Mouse (Mus musculus): Measurements from ENCODE around the gene Olfr1260. TPM values are rescaled to one million over a fixed set of nuclear protein-coding genes. Genes with fewer than 3 reads are reported as not detected.

The Olfr1260 gene
- not detected in 2 replicates for polyA plus RNA-seq (2016; fragmentation: Nextera tagmentation; extraction: Ambion mirVana)

DNA sequence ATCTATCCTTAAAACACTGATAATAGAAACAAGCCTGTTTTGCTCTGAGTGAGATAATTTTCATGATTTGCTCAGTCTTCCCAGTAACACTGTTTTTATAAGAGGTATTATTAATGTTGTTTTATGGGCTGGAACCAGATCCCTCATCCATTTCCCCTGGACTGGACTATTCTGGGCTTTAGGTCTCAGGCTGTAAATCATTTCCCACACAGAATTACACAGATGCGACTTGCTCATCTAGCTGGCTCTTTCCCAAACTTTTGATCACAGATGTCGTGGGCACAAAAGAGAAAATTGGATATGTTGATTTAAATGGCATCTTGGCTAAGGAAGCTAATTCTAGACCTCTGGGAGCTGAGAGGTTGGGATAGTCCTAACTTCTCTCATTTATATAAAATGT is at the start of gene Olfr1260:
Gene Olfr1260, plus strand, starts transcription at position 157 of the 400 bp plus-strand sequence.
- Histone ChIP-seq H3K36me3 (no peaks in the 10 kb centered on the region), H3K27me3 (ENCODE audit: low read depth, poor library complexity, severe bottlenecking) (no peaks in the 10 kb centered on the region), H3K27ac (no peak within 1 kb of the TSS), H3K9me3 (replicated peaks) (no peaks in the 10 kb centered on the region), H3K4me3 (no peak within 1 kb of the TSS), H3K4me1 (no peaks in the 10 kb centered on the region)
- 85% methylated on average over 2 of the region's 2 CpGs for WGBS
- no peak for DNase-seq (ENCODE audit: low spot score)

- H3K27me3 ChIP-seq (ENCODE audit: low read depth, poor library complexity, severe bottlenecking), result no peaks in the 10 kb centered on the region
- no peak for DNase-seq (ENCODE audit: low spot score)
- H3K4me3 ChIP-seq, result no peak within 1 kb of the TSS
- no peak within 1 kb of the TSS for H3K27ac ChIP-seq
- no peaks in the 10 kb centered on the region for H3K4me1 ChIP-seq
- no peaks in the 10 kb centered on the region for H3K9me3 ChIP-seq (replicated peaks)
- no peaks in the 10 kb centered on the region for H3K36me3 ChIP-seq
Measured at GRCm38 (mm10) chr2:89927009-89927408, 47.1 kb upstream of the Olfr1260 start, which contains the start of gene Olfr1258. Gene Olfr1258, plus strand, starts transcription at chr2:89927309.

- no peak within 1 kb of the TSS for H3K4me3 ChIP-seq
- no peaks in the 10 kb centered on the region for H3K27me3 ChIP-seq (ENCODE audit: low read depth, poor library complexity, severe bottlenecking)
- no peak within 1 kb of the TSS for H3K27ac ChIP-seq
- no peaks in the 10 kb centered on the region for H3K9me3 ChIP-seq (replicated peaks)
- no peaks in the 10 kb centered on the region for H3K36me3 ChIP-seq
- DNase-seq (ENCODE audit: low spot score), result no peak
- WGBS, result 93% methylated on average over 5 of the region's 5 CpGs
- H3K4me1 ChIP-seq, result no peaks in the 10 kb centered on the region
Measured at GRCm38 (mm10) chr2:89948564-89948963, 25.6 kb upstream of the Olfr1260 start, which contains the start of gene Olfr1259. Gene Olfr1259, minus strand, starts transcription at chr2:89948664.

GRCm38 (mm10) chr2:89977709-89978108 is 3.6 kb downstream of the Olfr1260 start:
- Histone ChIP-seq H3K27me3 (ENCODE audit: low read depth, poor library complexity, severe bottlenecking) (no peaks in the 10 kb centered on the region), H3K36me3 (no peaks in the 10 kb centered on the region), H3K27ac (no peak overlapping the region), H3K4me1 (no peaks in the 10 kb centered on the region), H3K4me3 (no peak overlapping the region), H3K9me3 (replicated peaks) (no peaks in the 10 kb centered on the region)
- WGBS, result 89% methylated on average over 2 of the region's 2 CpGs
- no peak for DNase-seq (ENCODE audit: low spot score)

DNA sequence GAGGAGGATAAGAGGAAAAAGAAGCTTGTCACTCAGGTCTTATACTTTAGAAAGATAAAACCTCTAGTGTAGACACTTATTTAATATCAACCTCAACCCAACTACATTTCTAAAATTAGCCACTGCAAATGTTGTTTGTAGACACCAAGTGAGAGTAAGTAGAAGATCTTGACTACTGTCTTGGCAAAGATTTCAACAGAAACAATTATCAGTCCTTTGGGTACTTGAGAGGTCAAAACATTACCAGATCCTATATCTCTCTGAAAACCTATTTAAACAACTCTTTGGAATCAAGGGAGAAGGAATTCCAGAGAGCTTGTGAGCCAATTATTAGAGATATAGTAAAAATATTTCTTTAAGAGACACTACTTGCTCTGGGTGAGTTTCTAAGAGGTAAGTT is 16.8 kb downstream of the Olfr1260 start, which contains the start of gene Olfr1261:
Gene Olfr1261, plus strand, starts transcription at position 301 of the 400 bp plus-strand sequence.
- Histone ChIP-seq H3K36me3 (no peaks in the 10 kb centered on the region), H3K4me3 (no peak within 1 kb of the TSS), H3K27me3 (ENCODE audit: low read depth, poor library complexity, severe bottlenecking) (no peaks in the 10 kb centered on the region), H3K4me1 (no peaks in the 10 kb centered on the region), H3K27ac (no peak within 1 kb of the TSS), H3K9me3 (replicated peaks) (no peaks in the 10 kb centered on the region)
- no peak for DNase-seq (ENCODE audit: low spot score)

- H3K27ac ChIP-seq, result no peak within 1 kb of the TSS
- no peaks in the 10 kb centered on the region for H3K4me1 ChIP-seq
- no peak for DNase-seq (ENCODE audit: low spot score)
- no peaks in the 10 kb centered on the region for H3K36me3 ChIP-seq
- H3K27me3 ChIP-seq (ENCODE audit: low read depth, poor library complexity, severe bottlenecking), result no peaks in the 10 kb centered on the region
- H3K4me3 ChIP-seq, result no peak within 1 kb of the TSS
- no peaks in the 10 kb centered on the region for H3K9me3 ChIP-seq (replicated peaks)
Measured at GRCm38 (mm10) chr2:89999845-90000244, 25.7 kb downstream of the Olfr1260 start, which contains the start of gene Olfr1262. Gene Olfr1262, plus strand, starts transcription at chr2:90000145.

DNA sequence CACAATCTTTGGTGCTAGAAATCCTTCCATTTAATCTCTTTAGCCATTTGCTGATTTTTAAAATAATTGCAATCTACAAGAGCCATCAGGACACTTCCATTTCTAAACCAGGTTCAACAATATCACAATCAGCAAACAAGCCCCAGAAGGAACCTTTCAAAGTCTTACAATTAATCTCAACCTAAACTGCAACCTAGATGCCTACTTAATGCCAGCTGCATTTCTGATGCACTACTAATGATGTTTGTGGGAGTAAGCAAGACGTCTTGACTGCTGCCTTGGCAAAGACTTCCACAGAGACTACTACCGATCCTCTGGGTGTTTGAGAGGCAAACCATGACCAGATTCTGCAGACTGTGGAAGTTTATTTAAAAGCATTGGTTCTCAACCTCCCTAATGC is 37.7 kb downstream of the Olfr1260 start, which contains the start of gene Olfr1263:
Gene Olfr1263, plus strand, starts transcription at position 301 of the 400 bp plus-strand sequence.
- Histone ChIP-seq H3K27ac (no peak within 1 kb of the TSS), H3K9me3 (replicated peaks) (no peaks in the 10 kb centered on the region), H3K4me1 (no peaks in the 10 kb centered on the region), H3K36me3 (no peaks in the 10 kb centered on the region), H3K27me3 (ENCODE audit: low read depth, poor library complexity, severe bottlenecking) (no peaks in the 10 kb centered on the region), H3K4me3 (no peak within 1 kb of the TSS)
- DNase-seq (ENCODE audit: low spot score), result no peak
- WGBS, result 87% methylated on average over 2 of the region's 2 CpGs

DNA sequence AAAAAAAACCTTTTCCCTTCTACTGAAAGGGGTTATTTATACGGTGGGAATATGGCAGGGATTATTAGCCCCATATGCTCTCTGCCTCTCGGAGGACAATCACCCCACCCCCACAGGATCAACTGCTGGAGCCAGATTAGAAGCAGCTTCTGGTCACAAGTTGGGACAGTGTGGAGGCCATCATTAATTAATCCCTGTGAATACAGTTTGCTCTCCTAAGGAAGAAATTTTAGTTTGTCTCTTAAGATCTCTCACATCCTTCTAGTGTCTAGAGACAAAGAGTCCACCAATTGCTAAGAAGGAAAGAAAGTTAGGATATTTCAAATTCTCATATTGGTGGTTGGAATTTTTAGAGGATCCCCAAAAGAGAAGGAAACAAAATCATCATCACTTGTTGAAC is 51.3 kb downstream of the Olfr1260 start, which contains the start of gene Olfr1264:
Gene Olfr1264, minus strand, starts transcription at position 101 of the 400 bp plus-strand sequence.
- no peak for DNase-seq (ENCODE audit: low spot score)
- Histone ChIP-seq H3K4me3 (no peak within 1 kb of the TSS), H3K27me3 (ENCODE audit: low read depth, poor library complexity, severe bottlenecking) (no peaks in the 10 kb centered on the region), H3K9me3 (replicated peaks) (no peaks in the 10 kb centered on the region), H3K36me3 (no peaks in the 10 kb centered on the region), H3K27ac (no peak within 1 kb of the TSS), H3K4me1 (no peaks in the 10 kb centered on the region)
- 51% methylated on average over 2 of the region's 2 CpGs for WGBS

Other genes starting within 250 kb of the Olfr1260 start
- gene Olfr1252, start 249.3 kb upstream of the Olfr1260 start, polyA plus RNA-seq (2016; fragmentation: Nextera tagmentation; extraction: Ambion mirVana), result not detected in 2 replicates
- not detected in 2 replicates for gene Olfr1253, start 217.2 kb upstream of the Olfr1260 start, polyA plus RNA-seq (2016; fragmentation: Nextera tagmentation; extraction: Ambion mirVana)
- gene Olfr1254, start 180.7 kb upstream of the Olfr1260 start, polyA plus RNA-seq (2016; fragmentation: Nextera tagmentation; extraction: Ambion mirVana), result not detected in 2 replicates
- not detected in 2 replicates for gene Olfr1255, start 162.3 kb upstream of the Olfr1260 start, polyA plus RNA-seq (2016; fragmentation: Nextera tagmentation; extraction: Ambion mirVana)
- not detected in 2 replicates for gene Olfr1256, start 132.8 kb upstream of the Olfr1260 start, polyA plus RNA-seq (2016; fragmentation: Nextera tagmentation; extraction: Ambion mirVana)
- not detected in 2 replicates for gene Olfr48, start 126.1 kb upstream of the Olfr1260 start, polyA plus RNA-seq (2016; fragmentation: Nextera tagmentation; extraction: Ambion mirVana)
- gene Olfr1257, start 95.9 kb upstream of the Olfr1260 start, polyA plus RNA-seq (2016; fragmentation: Nextera tagmentation; extraction: Ambion mirVana), result not detected in 2 replicates
- not detected in 2 replicates for gene Olfr1258, start 47.0 kb upstream of the Olfr1260 start, polyA plus RNA-seq (2016; fragmentation: Nextera tagmentation; extraction: Ambion mirVana)
- gene Olfr1259, start 25.7 kb upstream of the Olfr1260 start, polyA plus RNA-seq (2016; fragmentation: Nextera tagmentation; extraction: Ambion mirVana), result not detected in 2 replicates
- gene Olfr1261, start 16.9 kb downstream of the Olfr1260 start, polyA plus RNA-seq (2016; fragmentation: Nextera tagmentation; extraction: Ambion mirVana), result not detected in 2 replicates
- not detected in 2 replicates for gene Olfr1262, start 25.8 kb downstream of the Olfr1260 start, polyA plus RNA-seq (2016; fragmentation: Nextera tagmentation; extraction: Ambion mirVana)
- not detected in 2 replicates for gene Olfr1263, start 37.8 kb downstream of the Olfr1260 start, polyA plus RNA-seq (2016; fragmentation: Nextera tagmentation; extraction: Ambion mirVana)
- not detected in 2 replicates for gene Olfr1264, start 51.2 kb downstream of the Olfr1260 start, polyA plus RNA-seq (2016; fragmentation: Nextera tagmentation; extraction: Ambion mirVana)
- not detected in 2 replicates for gene Olfr1265, start 61.0 kb downstream of the Olfr1260 start, polyA plus RNA-seq (2016; fragmentation: Nextera tagmentation; extraction: Ambion mirVana)
- gene Olfr140, start 89.3 kb downstream of the Olfr1260 start, polyA plus RNA-seq (2016; fragmentation: Nextera tagmentation; extraction: Ambion mirVana), result not detected in 2 replicates
- gene Olfr1269, start 147.1 kb downstream of the Olfr1260 start, polyA plus RNA-seq (2016; fragmentation: Nextera tagmentation; extraction: Ambion mirVana), result not detected in 2 replicates
- not detected in 2 replicates for gene Olfr32, start 168.0 kb downstream of the Olfr1260 start, polyA plus RNA-seq (2016; fragmentation: Nextera tagmentation; extraction: Ambion mirVana)
- not detected in 2 replicates for gene Olfr1270, start 178.8 kb downstream of the Olfr1260 start, polyA plus RNA-seq (2016; fragmentation: Nextera tagmentation; extraction: Ambion mirVana)